Mouse (Mus musculus) granulocyte monocyte progenitor cell, adult 5-6 weeks (primary cell): ENCODE results near the gene Prrxl1. TPM values are rescaled to one million over a fixed set of nuclear protein-coding genes. Genes with fewer than 3 reads are reported as not detected.

ENCODE experiments used
- ATAC-seq: replicated peaks from 2 replicates; pipeline ENCODE4 v1.8.0; 2016; ENCODE audit warnings: mild to moderate bottlenecking, moderate TSS enrichment, inconsistent platforms; ENCODE audit not compliant: poor library complexity, severe bottlenecking
- total RNA-seq, 2 experiments: library from RNA; stranded (forward) in 1 of 2; stranded (reverse) in 1 of 2; fragments of 200-712, 200-1000 nt in 1 of 2; fragments of >200 nt in 1 of 2; fragmentation: Nextera tagmentation in 1 of 2; gene quantifications; 2 replicates each; pipeline ENCODE4 v1.2.3; 2014 to 2017

Prrxl1 gene
- total RNA-seq (2014; fragmentation: Nextera tagmentation) (not detected in 2 replicates), total RNA-seq (2017) (not detected in 2 replicates)

DNA sequence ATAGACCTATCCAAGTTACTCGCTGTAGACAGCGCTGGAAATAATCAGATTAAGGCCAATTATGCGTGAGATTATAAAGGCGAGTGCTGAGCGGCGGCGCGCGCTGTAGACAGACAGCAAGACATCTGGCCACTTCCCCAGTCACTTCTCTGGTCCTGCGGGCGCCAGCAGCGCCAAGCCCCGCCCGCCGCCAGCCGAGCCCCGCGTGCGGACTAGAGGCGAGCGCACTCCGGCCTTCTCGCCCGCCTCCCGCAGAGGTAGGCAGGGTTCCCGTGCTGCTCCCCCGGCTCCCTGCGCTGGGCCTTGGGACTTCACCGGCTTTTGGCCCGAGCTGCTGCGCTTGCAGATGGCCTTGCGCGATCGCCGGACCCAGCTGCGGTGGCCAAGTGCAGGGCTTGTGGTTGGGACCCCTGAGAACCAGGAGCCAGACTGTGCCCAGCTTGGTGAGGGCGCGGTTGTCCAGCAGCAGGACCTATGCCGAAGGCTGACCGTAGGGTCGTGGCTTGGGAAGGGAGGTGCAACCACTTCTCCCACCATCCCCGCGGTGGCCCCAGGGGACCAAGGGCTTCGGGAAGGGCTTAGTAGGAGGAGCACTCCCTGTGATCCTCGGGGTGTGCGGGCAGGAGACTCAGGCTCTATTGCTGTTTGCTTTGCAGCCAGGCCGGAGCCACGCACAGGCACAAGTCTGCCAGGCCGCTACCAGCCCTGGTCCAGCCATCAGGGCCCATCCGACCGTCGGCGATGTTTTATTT, at the start of gene Prrxl1:
TSS of gene Prrxl1 (plus strand) at position 118 of the 752 bp plus-strand sequence.
- peak; percentile 47; the same call in 1 of the 2 replicates for ATAC-seq

- no peak for ATAC-seq
Observed at GRCm38 (mm10) chr14:32551854-32552253, 47.4 kb upstream of the Prrxl1 start.

GRCm38 (mm10) chr14:32553198-32553903, 45.9 kb upstream of the Prrxl1 start:
- no peak for ATAC-seq

GRCm38 (mm10) chr14:32554860-32555526, 44.2 kb upstream of the Prrxl1 start:
- ATAC-seq = no peak

DNA sequence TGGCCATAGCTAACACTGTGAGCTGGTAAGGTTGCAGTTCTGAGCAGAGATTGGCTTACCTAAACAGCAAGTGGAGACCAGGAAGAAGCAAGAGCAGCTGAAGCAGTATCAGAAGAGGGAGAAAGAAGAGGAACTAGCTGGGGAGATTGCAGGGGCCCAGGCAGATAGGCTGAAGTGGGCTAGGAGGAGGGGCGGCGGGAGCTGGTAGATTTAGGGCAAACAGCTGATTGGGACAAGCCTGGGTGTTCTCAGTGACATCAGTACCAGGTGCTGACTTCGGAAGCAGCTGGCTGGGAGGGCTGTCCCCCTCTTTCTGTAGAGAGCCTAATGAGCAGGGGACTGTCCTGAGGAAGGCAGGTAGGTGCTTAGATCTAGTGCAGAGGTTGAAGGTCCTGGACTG, 37.8 kb upstream of the Prrxl1 start:
- ATAC-seq = no peak

DNA sequence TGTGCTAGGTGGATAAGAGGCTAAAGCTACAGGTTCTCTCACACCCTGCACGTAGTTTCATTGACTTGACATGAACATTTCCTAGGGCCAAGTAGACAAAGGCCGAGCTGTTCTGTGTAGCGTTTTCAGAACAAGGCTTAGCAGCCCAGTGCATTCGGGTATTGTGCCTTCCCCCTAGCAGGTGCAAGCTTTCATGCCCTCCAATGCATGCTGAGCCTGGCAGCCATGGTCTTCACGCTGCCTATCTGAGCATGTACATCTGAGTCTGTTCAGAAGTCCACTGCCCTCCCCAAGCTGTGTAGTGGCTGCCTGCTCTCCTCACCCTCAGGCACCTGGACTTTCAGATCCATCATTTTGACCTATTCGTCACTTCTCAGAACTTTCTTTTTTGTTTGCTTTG, 35.5 kb upstream of the Prrxl1 start:
- ATAC-seq = no peak

DNA sequence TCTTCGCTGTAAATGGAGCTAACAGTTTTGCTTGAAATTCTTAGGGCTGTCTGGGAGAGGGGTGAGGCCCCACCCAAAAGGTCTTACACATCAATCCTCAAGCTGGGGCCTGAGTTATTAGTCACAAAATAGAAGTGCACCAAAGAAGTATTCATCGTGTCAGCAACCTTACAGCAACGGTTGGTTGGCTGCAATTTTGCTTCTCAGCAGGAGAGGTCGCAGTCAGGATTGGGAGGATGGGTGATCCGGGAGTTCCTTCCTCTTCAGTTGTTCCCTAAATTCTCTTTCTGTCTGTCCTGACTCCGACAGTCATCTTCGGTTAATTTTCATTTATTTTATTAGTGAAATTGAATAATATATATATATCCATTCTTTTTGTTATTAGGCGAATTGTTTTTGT, 26.7 kb upstream of the Prrxl1 start:
- no peak for ATAC-seq

DNA sequence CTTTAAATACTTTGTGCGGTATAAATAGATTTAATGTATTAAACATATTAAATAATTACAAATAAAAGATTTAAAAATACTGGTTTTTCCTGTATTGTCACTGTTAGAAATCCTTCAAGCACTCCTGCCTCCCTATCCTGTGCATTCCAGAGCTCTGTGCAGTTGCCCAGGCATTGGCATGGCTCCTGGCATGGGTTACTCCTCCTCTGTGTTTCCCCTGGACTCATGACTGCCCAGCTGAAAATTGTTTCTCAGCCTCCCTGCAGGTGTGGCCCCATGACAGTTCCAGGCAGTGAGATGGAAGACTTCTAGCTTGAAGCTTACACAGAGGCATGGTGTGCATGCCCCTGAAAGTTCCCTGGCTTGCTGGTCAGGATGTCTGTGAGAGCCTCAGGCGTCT, 20.8 kb upstream of the Prrxl1 start:
- ATAC-seq = no peak

GRCm38 (mm10) chr14:32583696-32584095, 15.5 kb upstream of the Prrxl1 start:
- ATAC-seq = peak; percentile 50

- peak; percentile 63 for ATAC-seq
Observed at GRCm38 (mm10) chr14:32587013-32587784, 12.0 kb upstream of the Prrxl1 start.

GRCm38 (mm10) chr14:32590377-32590776, 8.8 kb upstream of the Prrxl1 start:
- ATAC-seq = no peak

- peak; percentile 93 for ATAC-seq
Observed at GRCm38 (mm10) chr14:32597232-32598231, 1.7 kb upstream of the Prrxl1 start.

DNA sequence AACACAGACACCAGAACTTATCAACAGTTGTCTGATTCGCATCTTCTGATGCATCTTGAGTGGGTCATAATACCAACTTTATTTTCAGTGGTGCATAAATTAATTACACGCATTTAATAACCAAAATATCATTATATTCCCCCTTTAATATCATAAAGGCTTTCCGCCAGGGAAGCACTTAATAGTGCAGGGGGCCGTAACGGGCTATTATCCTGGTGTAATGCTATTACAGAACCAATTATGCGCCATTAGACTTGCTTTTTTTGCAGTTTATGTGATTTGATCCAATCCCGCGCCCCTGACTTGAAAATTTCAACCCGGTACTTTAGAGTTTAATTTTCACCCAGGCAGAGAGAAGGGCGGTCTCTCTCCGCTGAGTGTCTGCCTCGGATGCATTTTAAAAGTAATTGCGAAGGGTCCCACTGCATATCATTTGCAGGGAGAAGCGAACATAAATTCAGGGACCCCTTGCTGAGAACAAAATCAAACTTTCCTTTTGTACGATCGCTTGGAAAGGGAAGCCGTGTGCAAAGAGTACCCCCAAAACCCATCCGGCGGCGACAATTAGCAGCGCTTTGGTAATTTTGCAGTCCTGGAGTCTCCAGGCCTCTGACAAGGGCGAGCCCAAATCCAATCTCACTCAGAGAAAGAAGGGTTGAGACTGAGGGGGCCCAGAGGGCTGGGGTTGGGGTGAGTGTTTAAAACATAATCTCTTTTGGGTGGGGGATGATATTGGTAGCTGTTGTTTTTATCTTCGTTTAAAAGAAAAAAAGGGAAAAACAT, 579 bp upstream of the Prrxl1 start:
- ATAC-seq = no peak

GRCm38 (mm10) chr14:32600110-32600509, 903 bp downstream of the Prrxl1 start:
- no peak for ATAC-seq

DNA sequence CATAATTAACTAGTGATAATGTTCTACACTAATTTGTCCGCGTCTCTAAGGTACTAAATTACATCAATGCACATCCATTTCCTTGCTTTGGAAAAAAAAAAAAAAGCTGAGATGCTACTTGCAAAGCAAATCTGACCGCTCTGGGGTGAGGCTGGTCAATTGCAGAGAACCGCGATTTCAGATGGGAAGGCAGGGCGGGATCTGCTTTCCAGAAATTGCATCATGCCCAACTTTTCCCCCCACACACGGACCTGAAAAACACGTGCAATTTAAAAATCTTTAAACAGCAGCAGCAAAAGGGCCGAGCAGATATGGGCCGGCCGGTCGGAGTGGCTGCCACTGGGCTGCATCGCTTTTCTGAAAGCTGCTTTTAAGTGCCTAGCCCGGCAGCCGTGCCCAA, 6.3 kb downstream of the Prrxl1 start:
- no peak for ATAC-seq

- no peak for ATAC-seq
Observed at GRCm38 (mm10) chr14:32606316-32606715, 7.1 kb downstream of the Prrxl1 start.

- peak; percentile 68 for ATAC-seq
Observed at GRCm38 (mm10) chr14:32609392-32609791, 10.2 kb downstream of the Prrxl1 start.

DNA sequence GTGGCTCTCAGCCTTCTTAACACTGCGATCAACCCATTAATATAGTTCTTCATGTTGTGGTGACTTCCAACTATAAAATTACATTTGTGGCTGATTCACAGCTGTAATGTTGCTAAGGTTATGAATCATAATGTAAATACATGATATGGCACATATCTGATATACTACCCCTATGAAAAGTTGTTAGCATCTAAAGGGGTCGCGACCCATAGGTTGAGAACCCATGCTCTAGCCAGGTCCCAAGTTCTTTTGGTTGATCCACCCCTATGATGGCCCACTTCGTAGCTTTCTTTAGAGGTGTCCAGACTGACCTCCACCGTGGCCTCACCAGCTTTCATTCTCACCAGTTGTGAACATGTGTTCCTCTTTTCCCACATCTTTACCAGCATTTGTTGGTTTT, 18.0 kb downstream of the Prrxl1 start:
- ATAC-seq = no peak
